Mouse (Mus musculus): ENCODE data around the gene Ccdc173. TPM values are rescaled to one million over a fixed set of nuclear protein-coding genes. Genes with fewer than 3 reads are reported as not detected.

Ccdc173 gene
- polyA plus RNA-seq, 1 experiment from 2014 or later = 1.8 TPM

DNA sequence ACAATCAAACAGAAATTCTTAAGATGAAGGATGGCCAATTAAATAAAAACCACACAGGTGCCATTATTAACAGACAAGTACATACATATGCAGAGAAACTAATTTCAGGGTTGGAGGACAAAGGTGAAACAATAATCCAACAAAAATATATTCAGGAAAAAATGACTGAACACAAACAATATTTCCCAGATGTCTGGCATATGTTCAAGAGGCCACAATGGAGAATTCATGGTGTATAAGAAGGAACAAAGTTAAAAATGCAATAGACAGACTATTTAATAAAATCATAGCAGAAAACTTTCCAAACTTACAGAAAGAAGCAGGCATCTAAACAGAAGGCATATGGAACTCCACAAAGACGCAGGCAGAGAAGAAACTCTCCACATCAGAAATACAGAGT, 24.7 kb downstream of the Ccdc173 start:
- 77% methylated on average over 1 of the region's 1 CpGs for WGBS
- no peak for ATAC-seq (replicated peaks; ENCODE audit: extremely low read depth, insufficient read depth, low FRiP score)
- Histone ChIP-seq H3K4me1 (ENCODE audit: control insufficient read depth, insufficient read depth, low read length) (no peaks in the 10 kb centered on the region), H3K27ac (ENCODE audit: low read length) (no peak overlapping the region), H3K36me3 (ENCODE audit: control insufficient read depth, insufficient read depth) (no peaks in the 10 kb centered on the region), H3K9me3 (replicated peaks; ENCODE audit: control insufficient read depth, low read length) (no peaks in the 10 kb centered on the region), H3K4me3 (ENCODE audit: low read length) (no peak overlapping the region), H3K9ac (ENCODE audit: low read length) (no peak overlapping the region), H3K4me2 (ENCODE audit: low read depth, low read length) (no peak overlapping the region), H3K27me3 (ENCODE audit: control insufficient read depth, insufficient read depth, low read length) (no peaks in the 10 kb centered on the region)

DNA sequence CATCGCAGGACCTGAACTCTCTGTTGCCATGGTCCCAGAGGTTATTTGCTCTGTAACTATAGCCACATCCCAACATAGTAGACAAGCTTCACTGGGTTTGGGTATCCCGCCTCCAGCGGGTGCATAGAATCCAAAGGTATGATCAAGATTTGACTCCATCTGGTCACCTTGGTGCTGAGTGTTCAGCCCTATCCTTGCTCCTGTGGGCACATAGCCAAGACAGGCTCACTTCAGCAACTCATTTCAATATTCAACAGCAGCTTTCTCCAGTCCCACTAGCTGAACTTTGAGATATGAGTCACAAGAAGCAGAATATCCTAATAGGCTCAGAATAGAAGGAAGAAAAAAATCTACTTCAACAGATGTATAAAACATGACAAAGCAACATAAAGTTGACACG, 26.0 kb downstream of the Ccdc173 start:
- no peaks in the 10 kb centered on the region for H3K4me1 ChIP-seq (ENCODE audit: control insufficient read depth, insufficient read depth, low read length)
- H3K27ac ChIP-seq (ENCODE audit: low read length) = no peak overlapping the region
- no peaks in the 10 kb centered on the region for H3K27me3 ChIP-seq (ENCODE audit: control insufficient read depth, insufficient read depth, low read length)
- no peaks in the 10 kb centered on the region for H3K36me3 ChIP-seq (ENCODE audit: control insufficient read depth, insufficient read depth)
- WGBS = 89% methylated on average over 4 of the region's 4 CpGs
- H3K9me3 ChIP-seq (replicated peaks; ENCODE audit: control insufficient read depth, low read length) = no peaks in the 10 kb centered on the region
- H3K4me3 ChIP-seq (ENCODE audit: low read length) = no peak overlapping the region
- H3K4me2 ChIP-seq (ENCODE audit: low read depth, low read length) = no peak overlapping the region
- ATAC-seq (replicated peaks; ENCODE audit: extremely low read depth, insufficient read depth, low FRiP score) = no peak
- no peak overlapping the region for H3K9ac ChIP-seq (ENCODE audit: low read length)

DNA sequence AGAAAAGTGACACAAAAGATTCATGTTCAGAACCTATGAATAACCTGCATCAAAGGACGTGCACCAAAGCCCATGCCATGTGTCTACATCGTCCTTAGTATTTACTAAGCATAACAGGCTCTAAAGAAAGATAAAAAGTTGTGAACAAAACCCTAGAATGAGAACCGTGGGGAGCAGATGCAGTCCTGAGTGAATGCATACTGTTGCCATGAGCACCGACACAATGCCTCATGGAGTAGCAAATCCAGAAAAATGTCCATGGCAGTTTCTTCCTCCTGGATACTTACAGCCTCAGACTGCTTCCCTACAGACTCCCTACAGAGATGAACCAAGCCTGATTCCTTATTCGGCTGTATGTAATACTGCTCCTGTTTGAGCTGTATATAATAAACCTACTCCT, 28.4 kb downstream of the Ccdc173 start:
- Histone ChIP-seq H3K9ac (ENCODE audit: low read length) (no peak overlapping the region), H3K27me3 (ENCODE audit: control insufficient read depth, insufficient read depth, low read length) (no peaks in the 10 kb centered on the region), H3K4me3 (ENCODE audit: low read length) (no peak overlapping the region), H3K27ac (ENCODE audit: low read length) (no peak overlapping the region), H3K9me3 (replicated peaks; ENCODE audit: control insufficient read depth, low read length) (no peaks in the 10 kb centered on the region), H3K4me2 (ENCODE audit: low read depth, low read length) (no peak overlapping the region), H3K4me1 (ENCODE audit: control insufficient read depth, insufficient read depth, low read length) (no peaks in the 10 kb centered on the region), H3K36me3 (ENCODE audit: control insufficient read depth, insufficient read depth) (no peaks in the 10 kb centered on the region)
- ATAC-seq (replicated peaks; ENCODE audit: extremely low read depth, insufficient read depth, low FRiP score) = no peak
- 70% methylated on average over 5 of the region's 5 CpGs for WGBS

DNA sequence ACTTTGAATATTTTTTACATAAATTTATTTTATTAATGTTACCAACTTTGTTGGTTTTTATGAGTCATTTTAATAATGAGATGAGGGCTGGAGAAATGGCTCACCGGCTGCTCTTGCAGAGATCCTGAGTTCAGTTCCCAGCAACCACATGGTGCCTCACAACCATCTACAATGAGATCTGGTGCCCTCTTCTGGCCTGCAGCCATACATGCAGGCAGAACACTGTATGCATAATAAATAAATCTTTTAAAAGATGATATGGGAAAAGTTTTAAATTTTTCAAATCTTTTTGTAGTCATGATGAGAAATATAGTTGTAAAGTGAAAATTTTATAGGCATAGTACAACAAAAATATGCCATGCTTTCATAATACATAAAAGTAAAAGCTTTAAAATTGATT, 44.3 kb downstream of the Ccdc173 start:
- WGBS = 87% methylated on average over 1 of the region's 1 CpGs
- peaks cover 44% of the 10 kb centered on the region for H3K36me3 ChIP-seq (ENCODE audit: control insufficient read depth, insufficient read depth)

DNA sequence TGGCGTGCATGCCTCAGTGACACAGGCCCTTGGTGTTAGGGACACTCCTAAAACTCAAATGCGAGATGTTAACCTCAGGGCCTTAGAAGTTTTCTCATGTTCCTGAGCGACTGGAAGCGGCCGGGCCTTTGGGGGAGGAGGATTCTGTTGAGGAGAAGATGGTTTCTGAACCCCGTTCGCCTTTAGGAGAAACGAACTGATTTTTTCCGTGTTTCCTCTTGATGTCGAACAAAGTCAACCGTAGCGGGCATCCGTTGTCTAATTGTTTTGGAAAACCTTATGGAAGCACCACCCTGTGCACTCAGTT, 65.9 kb downstream of the Ccdc173 start:
- WGBS = under 1% methylated on average over 13 of the region's 13 CpGs
- H3K27me3 ChIP-seq (ENCODE audit: control insufficient read depth, insufficient read depth, low read length) = no peaks in the 10 kb centered on the region; the same call in 1 of the 2 replicates
- H3K9me3 ChIP-seq (replicated peaks; ENCODE audit: control insufficient read depth, low read length) = no peaks in the 10 kb centered on the region

More for the DNA sequence above, 44.3 kb downstream of the Ccdc173 start:
- Histone ChIP-seq H3K27me3 (ENCODE audit: control insufficient read depth, insufficient read depth, low read length) (no peaks in the 10 kb centered on the region), H3K4me2 (ENCODE audit: low read depth, low read length) (no peak overlapping the region), H3K27ac (ENCODE audit: low read length) (no peak overlapping the region), H3K9ac (ENCODE audit: low read length) (no peak overlapping the region), H3K9me3 (replicated peaks; ENCODE audit: control insufficient read depth, low read length) (peaks cover 4% of the 10 kb centered on the region; the same call in 1 of the 2 replicates), H3K4me3 (ENCODE audit: low read length) (no peak overlapping the region), H3K4me1 (ENCODE audit: control insufficient read depth, insufficient read depth, low read length) (no peaks in the 10 kb centered on the region)
- no peak for ATAC-seq (replicated peaks; ENCODE audit: extremely low read depth, insufficient read depth, low FRiP score)

DNA sequence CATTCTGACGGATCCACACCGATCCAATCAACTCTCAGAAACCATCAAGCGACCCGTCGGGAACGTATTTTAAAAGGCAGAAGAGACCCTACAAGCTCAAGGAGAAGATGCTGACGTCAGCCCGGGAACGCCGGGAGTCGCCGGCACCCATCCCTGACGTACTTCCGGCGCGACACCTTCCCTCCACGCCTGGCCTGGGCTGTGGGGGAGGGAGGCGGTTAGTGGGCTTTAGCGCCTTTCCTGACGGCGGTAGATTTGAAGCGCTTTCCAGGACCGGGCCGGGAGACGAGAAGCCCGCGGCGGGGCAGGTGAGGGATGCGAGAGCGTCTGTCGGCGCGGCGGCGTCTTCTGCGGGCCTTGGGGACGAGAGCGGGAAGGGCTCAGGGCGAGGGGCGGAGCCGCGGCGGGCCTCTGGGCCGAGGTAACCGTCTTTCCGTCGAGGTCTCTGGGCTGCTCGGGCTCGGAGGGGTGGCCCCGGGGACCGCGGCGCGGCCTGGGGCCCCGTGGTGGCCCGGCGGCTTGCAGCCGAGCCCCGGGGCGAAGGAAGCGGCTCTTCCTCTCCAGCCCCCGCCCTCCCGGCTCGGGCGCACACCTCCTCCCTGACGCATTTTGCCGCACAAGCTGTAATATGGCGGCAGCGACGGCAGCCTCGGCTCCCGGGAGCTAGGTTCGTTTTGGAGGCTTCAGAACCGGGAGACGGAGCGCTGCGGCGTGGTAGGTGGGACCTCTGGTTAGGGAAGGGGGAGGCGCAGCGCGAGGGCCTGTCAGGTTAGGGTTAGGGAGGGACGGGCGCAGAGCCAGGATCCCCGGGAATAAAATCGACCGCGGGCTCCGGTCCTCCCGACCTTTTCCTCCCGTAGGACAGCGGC, 66.5 kb downstream of the Ccdc173 start:
- ATAC-seq (replicated peaks; ENCODE audit: extremely low read depth, insufficient read depth, low FRiP score) = peak; percentile 94
- H3K4me1 ChIP-seq (ENCODE audit: control insufficient read depth, insufficient read depth, low read length) = peaks cover 6% of the 10 kb centered on the region; the same call in 1 of the 2 replicates
- no peaks in the 10 kb centered on the region for H3K9me3 ChIP-seq (replicated peaks; ENCODE audit: control insufficient read depth, low read length)
- under 1% methylated on average over 87 of the region's 91 CpGs for WGBS
- H3K9ac ChIP-seq (ENCODE audit: low read length) = peak overlapping the region; percentile 93
- peak overlapping the region; percentile 82 for H3K4me3 ChIP-seq (ENCODE audit: low read length)
- no peaks in the 10 kb centered on the region; the same call in 1 of the 2 replicates for H3K27me3 ChIP-seq (ENCODE audit: control insufficient read depth, insufficient read depth, low read length)
- H3K4me2 ChIP-seq (ENCODE audit: low read depth, low read length) = peak overlapping the region; percentile 92
- H3K36me3 ChIP-seq (ENCODE audit: control insufficient read depth, insufficient read depth) = no peaks in the 10 kb centered on the region
- peak overlapping the region; percentile 91 for H3K27ac ChIP-seq (ENCODE audit: low read length)

More for the DNA sequence above, 65.9 kb downstream of the Ccdc173 start:
- H3K4me2 ChIP-seq (ENCODE audit: low read depth, low read length) = peak overlapping the region; percentile 92
- peak overlapping the region; percentile 93 for H3K9ac ChIP-seq (ENCODE audit: low read length)
- H3K4me1 ChIP-seq (ENCODE audit: control insufficient read depth, insufficient read depth, low read length) = peaks cover 6% of the 10 kb centered on the region; the same call in 1 of the 2 replicates
- H3K27ac ChIP-seq (ENCODE audit: low read length) = peak overlapping the region; percentile 91
- ATAC-seq (replicated peaks; ENCODE audit: extremely low read depth, insufficient read depth, low FRiP score) = no peak; the same call in 1 of the 2 replicates
- H3K36me3 ChIP-seq (ENCODE audit: control insufficient read depth, insufficient read depth) = no peaks in the 10 kb centered on the region
- peak overlapping the region; percentile 82 for H3K4me3 ChIP-seq (ENCODE audit: low read length)

GRCm38 (mm10) chr2:69722273-69722649, 67.1 kb downstream of the Ccdc173 start, which contains the start of gene Ppig:
Gene Ppig (plus strand): TSS chr2:69722545.
- H3K4me3 ChIP-seq (ENCODE audit: low read length) = peak within 1 kb of the TSS; percentile 82
- no peak for ATAC-seq (replicated peaks; ENCODE audit: extremely low read depth, insufficient read depth, low FRiP score)
- H3K36me3 ChIP-seq (ENCODE audit: control insufficient read depth, insufficient read depth) = no peaks in the 10 kb centered on the region

GRCm38 (mm10) chr2:69719121-69719520, 70.3 kb downstream of the Ccdc173 start:
- no peak overlapping the region for H3K27ac ChIP-seq (ENCODE audit: low read length)
- no peak overlapping the region for H3K9ac ChIP-seq (ENCODE audit: low read length)
- H3K4me3 ChIP-seq (ENCODE audit: low read length) = no peak overlapping the region
- no peak for ATAC-seq (replicated peaks; ENCODE audit: extremely low read depth, insufficient read depth, low FRiP score)
- no peak overlapping the region for H3K4me2 ChIP-seq (ENCODE audit: low read depth, low read length)
- no peaks in the 10 kb centered on the region; the same call in 1 of the 2 replicates for H3K27me3 ChIP-seq (ENCODE audit: control insufficient read depth, insufficient read depth, low read length)
- H3K4me1 ChIP-seq (ENCODE audit: control insufficient read depth, insufficient read depth, low read length) = 0 out of 2 replicates have a peak, but pooled peaks cover 2% of the 10 kb centered on the region
- no peaks in the 10 kb centered on the region for H3K9me3 ChIP-seq (replicated peaks; ENCODE audit: control insufficient read depth, low read length)
- 68% methylated on average over 1 of the region's 1 CpGs for WGBS
- H3K36me3 ChIP-seq (ENCODE audit: control insufficient read depth, insufficient read depth) = no peaks in the 10 kb centered on the region

More at GRCm38 (mm10) chr2:69722273-69722649, 67.1 kb downstream of the Ccdc173 start, which contains the start of gene Ppig:
- Histone ChIP-seq H3K9ac (ENCODE audit: low read length) (peak within 1 kb of the TSS; percentile 93), H3K4me2 (ENCODE audit: low read depth, low read length) (peak within 1 kb of the TSS; percentile 92), H3K4me1 (ENCODE audit: control insufficient read depth, insufficient read depth, low read length) (peaks cover 6% of the 10 kb centered on the region; the same call in 1 of the 2 replicates), H3K27me3 (ENCODE audit: control insufficient read depth, insufficient read depth, low read length) (no peaks in the 10 kb centered on the region; the same call in 1 of the 2 replicates), H3K9me3 (replicated peaks; ENCODE audit: control insufficient read depth, low read length) (no peaks in the 10 kb centered on the region), H3K27ac (ENCODE audit: low read length) (peak within 1 kb of the TSS; percentile 91)
- WGBS = 6% methylated on average over 12 of the region's 12 CpGs

DNA sequence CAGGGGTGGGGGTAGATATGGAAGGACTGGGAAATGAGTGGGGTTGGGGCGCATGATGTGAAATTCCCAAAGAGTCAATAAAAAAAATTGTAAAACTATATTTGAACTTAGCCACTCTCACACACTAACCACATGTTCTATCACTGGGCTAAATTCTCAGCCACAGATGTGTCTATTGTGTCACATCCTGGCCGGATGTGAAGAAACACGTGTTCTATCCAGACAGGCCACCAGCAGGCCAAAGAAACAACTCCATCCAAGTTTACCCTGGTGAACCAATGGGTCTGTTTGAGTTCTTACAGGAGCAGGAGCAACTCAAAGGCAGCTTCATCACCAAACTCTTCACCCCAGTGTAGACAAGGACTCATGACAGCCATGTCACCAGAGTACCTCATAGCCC, 72.9 kb downstream of the Ccdc173 start:
- Histone ChIP-seq H3K27me3 (ENCODE audit: control insufficient read depth, insufficient read depth, low read length) (no peaks in the 10 kb centered on the region; the same call in 1 of the 2 replicates), H3K27ac (ENCODE audit: low read length) (no peak overlapping the region), H3K36me3 (ENCODE audit: control insufficient read depth, insufficient read depth) (no peaks in the 10 kb centered on the region), H3K9ac (ENCODE audit: low read length) (no peak overlapping the region), H3K4me1 (ENCODE audit: control insufficient read depth, insufficient read depth, low read length) (peaks cover 2% of the 10 kb centered on the region), H3K4me3 (ENCODE audit: low read length) (no peak overlapping the region), H3K9me3 (replicated peaks; ENCODE audit: control insufficient read depth, low read length) (no peaks in the 10 kb centered on the region), H3K4me2 (ENCODE audit: low read depth, low read length) (no peak overlapping the region)
- WGBS = 69% methylated on average over 3 of the region's 3 CpGs
- ATAC-seq (replicated peaks; ENCODE audit: extremely low read depth, insufficient read depth, low FRiP score) = no peak
